Mouse (Mus musculus): ENCODE data around the gene Hectd4. TPM values are rescaled to one million over a fixed set of nuclear protein-coding genes. Genes with fewer than 3 reads are reported as not detected.
"Not testable (repeated sequence)": the region's sequence is repeated elsewhere in the genome, so short reads cannot be mapped to it uniquely, and the experiment has no call there.

Gene Hectd4
- total RNA-seq, 2 experiments from 2014 or later, result 11.7 TPM

GRCm38 (mm10) chr5:121206540-121206939 is 13.5 kb upstream of the Hectd4 start:
- no peak for DNase-seq

- DNase-seq, result no peak
Measured at GRCm38 (mm10) chr5:121206984-121207383, 13.0 kb upstream of the Hectd4 start.

DNA sequence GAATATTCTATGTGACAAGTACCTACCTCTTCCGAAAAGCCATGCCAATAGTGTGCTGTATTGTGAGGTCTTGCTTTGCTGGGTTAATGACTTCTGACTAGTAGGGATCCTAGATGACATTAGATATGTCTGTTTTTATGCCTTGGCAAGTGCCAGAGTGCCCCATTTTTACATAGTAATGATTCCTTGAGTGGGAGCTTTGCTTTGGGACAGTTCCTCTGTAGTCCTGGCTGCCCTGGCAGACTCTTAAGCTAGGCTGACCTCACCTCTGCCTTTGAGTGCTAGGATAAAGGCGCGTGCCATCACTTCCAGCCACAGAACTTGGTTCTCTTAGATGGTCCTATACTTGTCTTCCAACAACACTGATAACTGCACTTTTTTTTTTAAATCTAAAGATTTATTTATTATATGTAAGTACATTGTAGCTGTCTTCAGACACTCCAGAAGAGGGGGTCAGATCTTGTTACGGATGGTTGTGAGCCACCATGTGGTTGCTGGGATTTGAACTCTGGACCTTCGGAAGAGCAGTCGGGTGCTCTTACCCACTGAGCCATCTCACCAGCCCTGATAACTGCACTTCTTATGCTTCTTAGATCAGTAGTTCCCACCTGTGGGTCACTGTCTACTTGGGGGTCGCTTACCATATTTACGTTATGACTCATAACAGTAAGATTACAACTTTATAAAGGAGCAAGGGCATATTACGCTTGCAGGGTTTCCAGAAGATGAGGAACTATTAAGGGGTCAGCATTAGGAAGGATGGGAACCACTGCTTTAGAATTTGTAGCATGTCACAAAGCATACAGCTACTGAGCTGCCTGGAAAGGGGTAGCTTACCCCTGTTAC is 10.0 kb upstream of the Hectd4 start:
- no peak for DNase-seq

DNA sequence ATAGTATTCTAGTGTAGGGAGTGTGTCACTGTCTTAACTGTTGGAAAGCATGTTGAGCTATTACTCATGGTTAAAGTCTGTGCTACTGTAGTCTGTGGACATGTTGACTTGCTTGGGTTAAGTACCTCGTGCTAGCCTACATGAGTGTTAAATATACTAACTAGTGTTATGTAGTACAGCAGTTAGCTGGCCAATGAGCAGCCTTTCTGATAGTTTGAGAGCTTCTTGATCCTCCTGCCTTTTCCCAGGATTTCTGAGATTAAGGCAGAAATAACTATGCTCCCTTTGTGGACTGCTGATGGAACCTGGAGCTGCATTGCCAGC is 9.5 kb upstream of the Hectd4 start:
- DNase-seq, result no peak

- no peak for DNase-seq
Measured at GRCm38 (mm10) chr5:121212108-121212507, 7.9 kb upstream of the Hectd4 start.

DNA sequence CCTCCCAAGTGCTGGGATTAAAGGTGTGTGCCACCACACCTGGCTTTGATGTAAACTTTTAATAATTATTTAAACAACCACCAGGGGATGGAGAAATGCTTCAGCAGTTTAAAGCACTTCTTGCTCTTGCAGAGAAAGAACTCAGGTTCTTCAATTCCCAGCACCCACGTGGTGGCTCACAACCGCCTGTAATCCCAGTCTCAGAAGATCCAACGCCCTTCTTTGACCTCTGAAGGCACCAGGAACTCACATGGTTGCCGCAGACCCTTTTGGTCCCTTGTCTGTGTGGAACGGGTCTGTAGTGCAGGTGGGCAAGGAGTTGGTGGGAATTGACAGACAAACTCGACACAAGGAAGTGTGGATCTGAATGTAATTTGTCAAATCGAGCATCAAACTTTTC is 5.3 kb upstream of the Hectd4 start:
- DNase-seq, result no peak

GRCm38 (mm10) chr5:121215380-121216125 is 4.5 kb upstream of the Hectd4 start:
- peak; percentile 45 for DNase-seq

- DNase-seq, result no peak
Measured at GRCm38 (mm10) chr5:121216126-121216446, 3.9 kb upstream of the Hectd4 start.

DNA sequence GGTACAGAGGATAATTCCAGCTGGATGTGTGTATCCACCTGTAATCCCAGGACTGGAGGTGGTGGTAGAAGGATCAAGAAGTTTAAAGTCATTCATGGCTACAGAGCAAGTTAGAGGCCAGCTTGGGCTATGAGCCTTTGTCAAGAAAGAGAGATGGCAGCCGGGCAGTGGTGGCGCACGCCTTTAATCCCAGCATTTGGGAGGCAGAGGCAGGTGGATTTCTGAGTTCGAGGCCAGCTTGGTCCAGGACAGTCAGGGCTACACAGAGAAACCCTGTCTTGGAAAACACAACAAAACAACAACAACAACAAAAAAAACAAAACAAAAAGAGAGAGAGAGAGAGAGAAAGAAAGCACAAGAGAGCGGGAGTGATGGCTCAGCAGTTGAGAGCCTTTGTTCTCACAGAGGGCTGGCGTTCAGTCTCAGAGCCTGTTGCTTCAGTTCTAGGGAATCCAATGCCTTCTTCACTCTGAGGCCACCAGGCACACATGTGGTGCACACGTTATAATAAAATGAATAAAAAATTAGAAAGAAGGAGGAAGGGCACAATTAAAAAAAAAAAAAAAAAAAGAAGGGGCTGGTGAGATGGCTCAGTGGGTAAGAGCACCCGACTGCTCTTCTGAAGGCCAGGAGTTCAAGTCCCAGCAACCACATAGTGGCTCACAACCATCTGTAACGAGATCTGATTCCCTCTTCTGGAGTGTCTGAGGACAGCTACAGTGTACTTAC is 3.3 kb upstream of the Hectd4 start:
- not testable (repeated sequence) for DNase-seq

DNA sequence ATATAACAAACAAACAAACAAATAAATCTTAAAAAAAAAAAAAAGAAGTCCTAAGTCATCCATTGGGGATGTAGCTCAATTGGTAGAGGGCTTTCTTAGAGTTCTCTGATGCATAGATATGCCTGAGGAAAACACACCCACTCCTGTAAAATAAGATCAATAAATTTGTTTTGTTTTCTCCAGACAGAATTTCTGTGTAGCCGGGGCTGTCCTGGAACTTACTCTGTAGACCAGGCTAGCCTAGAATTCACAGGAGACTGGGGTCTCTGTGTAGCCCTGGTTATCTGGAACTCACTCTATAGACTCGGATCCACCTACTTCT is 2.7 kb upstream of the Hectd4 start:
- no peak for DNase-seq

- DNase-seq, result no peak
Measured at GRCm38 (mm10) chr5:121219190-121219589, 829 bp upstream of the Hectd4 start.

DNA sequence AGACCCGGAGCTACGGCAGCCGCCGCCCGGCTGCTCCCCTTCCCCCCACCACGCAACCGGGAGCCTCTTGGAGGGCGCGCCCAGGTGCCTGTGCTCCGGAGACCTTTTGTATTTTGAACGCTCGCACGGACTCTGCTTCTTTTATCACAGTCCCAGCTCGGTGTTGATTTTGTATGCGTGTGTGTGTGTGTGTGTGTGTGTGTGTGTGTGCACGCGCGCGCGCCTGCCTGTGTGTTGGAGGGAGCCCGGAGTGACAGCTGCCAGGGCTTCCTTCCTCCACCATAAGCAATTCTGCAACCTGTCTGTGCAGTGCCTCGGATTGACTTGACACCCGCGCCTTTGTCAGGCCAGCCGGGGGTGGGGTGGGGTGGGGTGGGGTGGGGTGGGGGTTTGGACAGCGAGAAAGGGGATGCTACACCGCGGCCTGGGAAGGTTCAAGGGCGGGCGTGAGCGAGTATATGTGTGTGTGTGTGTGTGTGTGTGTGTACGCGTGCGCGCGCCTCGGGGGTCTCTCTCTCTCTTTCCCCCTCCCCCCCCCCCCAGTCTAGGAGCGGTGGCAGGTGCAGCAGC is 798 bp downstream of the Hectd4 start:
- peak; percentile 14 for DNase-seq

GRCm38 (mm10) chr5:121221328-121221850 is 1.4 kb downstream of the Hectd4 start:
- DNase-seq, result no peak

DNA sequence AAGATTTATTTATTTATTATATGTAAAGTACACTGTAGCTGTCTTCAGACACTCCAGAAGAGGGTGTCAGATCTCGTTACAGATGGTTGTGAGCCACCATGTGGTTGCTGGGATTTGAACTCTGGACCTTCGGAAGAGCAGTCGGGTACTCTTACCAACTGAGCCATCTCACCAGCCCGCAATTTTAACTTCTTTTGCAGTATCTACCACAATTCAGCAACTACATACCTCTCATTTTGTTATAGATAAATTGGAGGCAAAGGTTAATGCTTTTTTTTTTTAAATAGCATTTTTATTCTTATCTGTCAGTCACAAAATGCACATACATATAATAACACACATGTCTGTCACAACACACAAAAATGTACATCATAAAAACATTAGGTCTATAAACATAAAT is 4.0 kb downstream of the Hectd4 start:
- not testable (repeated sequence) for DNase-seq

- DNase-seq, result no peak
Measured at GRCm38 (mm10) chr5:121224856-121225255, 4.8 kb downstream of the Hectd4 start.

DNA sequence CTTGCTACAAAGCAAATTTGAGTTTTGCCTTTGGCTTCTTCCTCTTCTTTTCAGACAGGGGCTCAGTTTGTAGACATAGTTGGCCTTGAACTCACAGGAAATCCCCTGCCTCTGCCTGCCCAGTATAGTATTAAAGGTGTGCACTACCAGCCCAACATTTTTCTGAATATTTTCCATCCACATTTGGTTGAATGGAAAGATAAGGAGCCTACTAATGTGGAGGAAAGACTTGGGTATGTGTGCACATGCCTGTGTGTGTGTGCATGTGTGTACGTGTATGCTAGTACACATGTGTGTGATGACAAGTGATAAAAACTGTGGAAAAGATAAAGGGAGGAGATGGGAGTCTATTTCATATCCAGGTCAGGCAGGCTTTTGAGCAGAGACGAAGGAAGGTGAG is 5.8 kb downstream of the Hectd4 start:
- no peak for DNase-seq

- no peak for DNase-seq
Measured at GRCm38 (mm10) chr5:121226406-121226805, 6.4 kb downstream of the Hectd4 start.

- no peak for DNase-seq
Measured at GRCm38 (mm10) chr5:121226845-121227244, 6.8 kb downstream of the Hectd4 start.

- DNase-seq, result not testable (repeated sequence)
Measured at GRCm38 (mm10) chr5:121227330-121227729, 7.3 kb downstream of the Hectd4 start.

DNA sequence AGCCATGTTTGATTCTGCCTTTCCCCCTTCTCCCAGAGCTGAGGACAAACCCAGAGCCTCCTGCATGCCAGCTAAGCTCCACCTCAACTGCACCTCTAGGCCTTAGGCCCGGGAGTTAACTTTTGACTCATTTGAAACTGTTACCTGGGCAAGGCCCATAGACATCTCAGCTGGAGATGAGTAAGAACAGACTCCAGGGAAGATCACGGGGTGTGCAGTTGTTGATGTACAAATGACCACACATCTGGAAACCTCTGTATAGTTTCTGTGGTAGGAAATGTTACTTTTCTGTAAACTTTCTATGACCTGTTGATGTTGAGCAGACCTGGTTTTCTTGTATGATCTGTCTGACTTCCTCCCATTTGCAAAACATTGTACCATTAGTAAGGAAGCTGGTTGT is 9.2 kb downstream of the Hectd4 start:
- DNase-seq, result no peak

DNA sequence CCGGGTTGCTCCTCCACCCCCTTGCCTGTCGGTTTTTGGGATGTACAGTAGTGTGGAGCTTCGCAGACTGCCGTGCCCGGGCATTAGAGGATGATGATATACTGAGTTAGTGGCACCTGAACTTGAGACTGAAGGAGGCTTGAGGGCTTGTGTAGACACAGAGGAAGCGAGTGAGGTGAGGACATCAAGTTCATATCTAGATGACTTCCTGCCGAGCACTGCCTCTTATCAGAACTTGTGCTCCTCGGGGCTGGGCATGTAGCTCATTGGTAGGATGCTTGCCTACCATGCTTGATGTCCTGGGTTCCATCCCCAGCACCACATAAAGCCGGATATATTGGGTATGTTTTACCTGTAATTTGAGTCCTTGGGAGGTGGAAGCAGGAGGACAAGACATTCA is 10.8 kb downstream of the Hectd4 start:
- DNase-seq, result no peak

GRCm38 (mm10) chr5:121232789-121233188 is 12.8 kb downstream of the Hectd4 start:
- no peak for DNase-seq

- DNase-seq, result no peak
Measured at GRCm38 (mm10) chr5:121233726-121234125, 13.7 kb downstream of the Hectd4 start.
